In the genomic region with DNA sequence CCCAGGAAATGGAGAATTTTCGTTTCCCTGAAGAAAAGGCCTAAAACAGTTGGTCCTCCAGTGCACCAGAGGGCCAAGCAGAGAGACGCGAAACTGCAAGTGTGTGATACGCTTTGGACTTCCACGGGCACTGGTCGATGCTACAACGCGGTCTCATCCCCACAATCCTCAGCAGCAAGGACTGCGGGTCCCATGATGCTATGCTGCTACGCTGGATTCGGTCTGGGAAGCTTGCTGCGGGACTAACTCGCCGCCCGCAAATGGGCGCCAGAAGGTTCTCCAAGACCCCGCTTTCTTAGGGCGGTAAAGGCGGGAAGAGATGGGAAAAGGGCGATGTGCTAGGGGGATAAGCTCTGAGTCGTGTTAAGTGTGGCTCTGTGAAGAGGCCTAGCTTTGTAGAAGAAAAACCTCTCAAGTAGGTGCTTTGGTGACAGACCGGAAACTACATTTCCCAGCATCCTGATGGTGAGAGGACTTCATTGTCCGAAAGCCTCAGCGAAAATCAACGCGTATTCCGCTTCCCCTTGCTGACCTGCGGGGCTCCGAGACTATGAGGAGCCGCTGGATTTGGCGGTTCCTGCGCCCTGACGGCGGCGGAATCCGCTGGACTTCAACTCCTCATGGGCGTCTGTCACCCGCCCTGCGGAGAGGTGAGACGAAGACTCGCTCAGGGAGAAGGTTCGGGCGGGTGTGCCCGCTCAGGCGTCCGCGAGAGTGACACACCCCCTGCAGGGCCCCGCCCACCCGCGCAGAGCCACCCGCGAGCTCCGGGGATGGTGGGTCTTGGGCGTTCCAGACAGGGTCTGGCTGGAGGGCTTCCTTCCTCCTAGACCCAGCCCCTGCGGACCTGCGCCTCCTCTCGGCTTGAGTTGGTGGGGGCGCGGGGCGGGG, we compare ENCODE assay signal across 8 mouse cellular contexts. TPM values are rescaled to one million over a fixed set of nuclear protein-coding genes. Genes with fewer than 3 reads are reported as not detected.
A peak's percentile ranks its signal among the peaks of the same experiment; 100 is the strongest.
DNase-seq lines count a peak whose midpoint lies in the region; ATAC-seq lines count a peak whose summit lies in the region.

A gene (plus strand): TSS at position 164 of the 891 bp plus-strand sequence.

- peak within 1 kb of the TSS; percentile 58 for H3K9ac ChIP-seq in intestine, embryonic 14.5 days (ENCODE audit: low read length)

- H3K4me1 ChIP-seq in intestine, embryonic 14.5 days (replicated peaks; ENCODE audit: control insufficient read depth, insufficient read depth, low read length) = no peaks in the 10 kb centered on the region; the same call in 1 of the 2 replicates

- peaks cover 4% of the 10 kb centered on the region; the same call in 1 of the 2 replicates for H3K36me3 ChIP-seq in intestine, embryonic 14.5 days (ENCODE audit: control insufficient read depth, insufficient read depth, low read length)

- intact Hi-C loops in gastrocnemius, postnatal 36 days (cut with DNase I) = loop anchor here (5.0 kb wide), 1 partner anchor 181 kb away; a partner anchor contains a TSS
- intact Hi-C loops in left cerebral cortex, postnatal 10 days (cut with DNase I) = no loop called here

- ATAC-seq in intestine, embryonic 14.5 days (replicated peaks; ENCODE audit: low FRiP score, low TSS enrichment, low read depth) = peak; percentile 97
- ATAC-seq in megakaryocyte progenitor cell, adult 5-6 weeks (replicated peaks; ENCODE audit: poor library complexity) = peak; percentile 83

- no peaks in the 10 kb centered on the region for H3K9me3 ChIP-seq in intestine, embryonic 14.5 days (ENCODE audit: control insufficient read depth, low read length)

- under 1% methylated on average over 60 of the region's 60 CpGs for WGBS in intestine, embryonic 14.5 days

- no peaks in the 10 kb centered on the region for H3K27me3 ChIP-seq in intestine, embryonic 14.5 days (replicated peaks; ENCODE audit: control insufficient read depth, insufficient read depth, low read length)

- H3K27ac ChIP-seq in intestine, embryonic 14.5 days (ENCODE audit: low read depth) = peak within 1 kb of the TSS; percentile 88

- peak; percentile 87 for DNase-seq in adrenal gland, postnatal 10 days
- DNase-seq in embryo, embryonic 9.5 days (ENCODE audit: extremely low spot score) = peak; percentile 92
- DNase-seq in gastrocnemius, postnatal 36 days = peak; percentile 73 to 87
- peak; percentile 97 for DNase-seq in intestine, embryonic 14.5 days (ENCODE audit: low spot score)
- DNase-seq in left cerebral cortex, postnatal 10 days (ENCODE audit: extremely low spot score in 1 of 2, low spot score in 2 of 2) = peak; percentile 90 to 91
- DNase-seq in right cerebral cortex, postnatal 10 days (ENCODE audit: low spot score in 2 of 2) = peak; percentile 93 to 96
- DNase-seq in urinary bladder, postnatal 14 days (ENCODE audit: low spot score) = peak; percentile 85

- H3K4me2 ChIP-seq in intestine, embryonic 14.5 days (ENCODE audit: low read length) = peak within 1 kb of the TSS; percentile 71

- peak within 1 kb of the TSS; percentile 79 for H3K4me3 ChIP-seq in intestine, embryonic 14.5 days (ENCODE audit: low read depth, low read length)

RNA-seq across cellular contexts. Expression of the gene that starts here (rescaled TPM):
- 10 to 100 TPM; 38.6 to 39.0 TPM for total RNA-seq in adrenal gland, postnatal 10 days (2021)
- 10 to 100 TPM; 16.9 to 18.9 TPM for total RNA-seq in gastrocnemius, postnatal 36 days (2021)
- 45.0 and 45.5 TPM in 2 replicates for polyA plus RNA-seq in intestine, embryonic 14.5 days (2014; fragmentation: Nextera tagmentation; extraction: Ambion mirVana)
- total RNA-seq in left cerebral cortex, postnatal 10 days (2021) = 10 to 100 TPM; 14.0 to 15.7 TPM
- total RNA-seq in megakaryocyte progenitor cell, adult 5-6 weeks (2015) = 27.2 and 28.6 TPM in 2 replicates
- total RNA-seq in megakaryocyte progenitor cell, adult 5-6 weeks (2017) = 35.3 TPM in 2 replicates

Comparison
In these comparisons a context has a peak if more than half of its experiments do, and no peak if none do; other contexts are left out.
1. Peak in every context shown above with its lines: DNase-seq, ATAC-seq, H3K4me3 ChIP-seq and H3K27ac ChIP-seq.